Mouse (Mus musculus) forebrain, embryonic 16.5 days (tissue): ENCODE measurements around the gene Nkd1. TPM values are rescaled to one million over a fixed set of nuclear protein-coding genes. Genes with fewer than 3 reads are reported as not detected.
A peak's percentile ranks its signal among the peaks of the same experiment; 100 is the strongest.

Experiments used
- ATAC-seq: fragments of 200-750 bp; cut with Nextera tagmentation; 2 replicates; pipeline ENCODE4 v1.8.0; 2017; ENCODE audit warnings: mild to moderate bottlenecking, moderate library complexity
- H3K27ac ChIP-seq: fragments of 300-500 bp; sonication (generic); 2 replicates; pipeline ENCODE4 v1.5.1; 2014; ENCODE audit warnings: low read length, control low read depth
- H3K27me3 ChIP-seq: fragments of 300-500 bp; sonication (generic); replicated peaks from 2 replicates; pipeline ENCODE4 v1.6.1; 2014; ENCODE audit warnings: low read length; ENCODE audit not compliant: control insufficient read depth, insufficient read depth
- H3K36me3 ChIP-seq: fragments of 300-500 bp; sonication (generic); 2 replicates; pipeline ENCODE4 v1.6.1; 2014; ENCODE audit not compliant: control insufficient read depth, insufficient read depth
- H3K4me1 ChIP-seq: fragments of 300-500 bp; sonication (generic); replicated peaks from 2 replicates; pipeline ENCODE4 v1.6.1; 2014; ENCODE audit warnings: low read length; ENCODE audit not compliant: control insufficient read depth, insufficient read depth
- H3K4me2 ChIP-seq: fragments of 300-500 bp; sonication (generic); 2 replicates; pipeline ENCODE4 v1.6.1; 2014; ENCODE audit warnings: mild to moderate bottlenecking, low read length, control low read depth
- H3K4me3 ChIP-seq: fragments of 300-500 bp; sonication (generic); replicated peaks from 2 replicates; pipeline ENCODE4 v1.5.1; 2014; ENCODE audit warnings: mild to moderate bottlenecking, low read length, control low read depth
- H3K9ac ChIP-seq: fragments of 300-500 bp; sonication (generic); replicated peaks from 2 replicates; pipeline ENCODE4 v1.6.1; 2014; ENCODE audit warnings: low read depth, low read length, control low read depth
- H3K9me3 ChIP-seq: fragments of 300-500 bp; sonication (generic); 2 replicates; pipeline ENCODE4 v1.6.1; 2016; ENCODE audit warnings: low read length; ENCODE audit not compliant: control insufficient read depth
- WGBS: fragments of 180-500 bp; shearing (Covaris S2); extraction: QIAGEN DNeasy Blood & Tissue Kit; methylation state at CpG from one replicate; pipeline ENCODE4 v1.1.7; 2014; 5-methylcytosine and 5-hydroxymethylcytosine counted together
- polyA plus RNA-seq: library from polyadenylated mRNA; unstranded; fragments of >200 nt; fragmentation: Nextera tagmentation; extraction: Ambion mirVana; gene quantifications from 2 replicates; pipeline ENCODE4 v1.2.1, GENCODE M21; 2015

Gene Nkd1
- polyA plus RNA-seq, 1 experiment from 2014 or later = 28.3 TPM

DNA sequence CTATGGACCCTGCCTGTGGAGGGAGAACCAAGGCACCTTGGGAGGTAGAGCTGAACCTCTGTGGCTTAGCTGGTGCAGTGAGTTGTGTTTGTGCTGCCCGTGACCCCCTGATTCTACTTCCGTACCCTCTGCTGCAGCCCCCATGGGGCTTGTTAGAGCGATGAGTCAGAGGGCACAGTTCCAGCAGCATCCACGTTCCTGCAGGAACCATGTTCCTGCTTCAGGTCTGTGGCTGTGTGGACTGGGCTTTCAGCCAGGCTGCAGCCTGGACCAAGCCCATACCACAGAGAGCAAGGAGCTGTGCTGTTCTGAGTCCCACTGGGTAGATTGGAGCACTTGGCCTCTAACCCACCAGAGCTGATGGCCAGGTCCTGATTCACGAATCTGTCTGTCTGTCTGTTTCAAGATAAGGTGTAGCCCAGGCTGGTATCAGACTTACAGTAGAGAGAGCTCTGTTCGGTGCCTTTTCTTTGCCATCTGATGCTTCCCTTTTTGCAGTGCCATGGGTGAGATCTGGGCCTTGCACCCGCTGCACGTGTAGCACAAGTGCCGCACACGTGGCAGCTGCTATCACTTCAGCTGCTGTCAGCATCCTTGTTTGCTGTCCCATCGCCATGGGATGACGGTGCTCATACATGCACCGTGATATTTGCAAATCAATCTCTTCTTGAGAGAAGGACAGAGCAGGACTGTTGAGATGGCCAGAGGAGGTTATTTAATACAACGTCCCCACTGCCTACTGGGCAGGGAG, 50.5 kb downstream of the Nkd1 start:
- H3K9me3 ChIP-seq = no peaks in the 10 kb centered on the region
- ATAC-seq = no peak
- no peak overlapping the region for H3K4me3 ChIP-seq
- H3K27ac ChIP-seq = peak overlapping the region; percentile 64; the same call in 1 of the 2 replicates
- H3K4me1 ChIP-seq = peaks cover 70% of the 10 kb centered on the region
- no peak overlapping the region for H3K4me2 ChIP-seq
- H3K27me3 ChIP-seq = no peaks in the 10 kb centered on the region
- no peaks in the 10 kb centered on the region for H3K36me3 ChIP-seq
- no peak overlapping the region for H3K9ac ChIP-seq
- 58% methylated on average over 14 of the region's 14 CpGs for WGBS

GRCm38 (mm10) chr8:88572185-88572909, 51.2 kb downstream of the Nkd1 start:
- 48% methylated on average over 12 of the region's 12 CpGs for WGBS
- no peaks in the 10 kb centered on the region for H3K27me3 ChIP-seq
- ATAC-seq = peak; percentile 72

DNA sequence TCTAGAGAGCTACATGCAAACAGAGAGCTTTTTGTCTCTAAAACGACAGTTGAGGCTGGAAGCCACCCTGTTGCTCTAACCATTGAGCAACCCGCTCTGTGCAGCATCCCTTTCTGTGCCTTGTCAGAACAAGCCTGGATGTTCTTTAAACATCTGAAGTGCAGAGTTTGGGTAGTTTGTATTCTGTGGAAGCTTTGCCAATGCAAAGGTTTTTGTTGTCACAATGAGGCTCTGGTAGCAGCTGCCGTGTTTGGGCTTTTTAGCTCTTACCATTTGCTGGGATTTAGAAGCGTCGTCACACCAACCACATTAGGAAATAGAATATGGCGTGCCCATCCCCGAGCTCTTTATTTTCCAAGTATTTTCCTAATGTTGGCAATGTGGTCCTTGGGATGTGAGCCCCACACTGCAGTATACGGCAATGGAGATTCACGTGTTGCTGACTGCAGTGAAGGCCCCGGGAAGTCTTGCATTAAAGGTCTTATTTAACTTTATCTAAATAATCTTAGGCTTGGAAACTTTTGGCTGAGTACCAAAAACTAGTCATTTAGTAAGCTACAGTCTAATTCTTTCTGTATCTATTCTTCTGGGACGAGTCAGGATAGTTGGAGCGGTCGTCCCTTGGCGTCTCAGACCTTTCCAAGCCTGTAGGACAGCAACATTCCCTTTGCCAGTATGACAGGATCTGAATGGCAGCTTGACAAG, 51.9 kb downstream of the Nkd1 start:
- Histone ChIP-seq H3K4me2 (no peak overlapping the region), H3K36me3 (no peaks in the 10 kb centered on the region), H3K4me1 (peaks cover 72% of the 10 kb centered on the region), H3K4me3 (no peak overlapping the region), H3K9me3 (no peaks in the 10 kb centered on the region), H3K27ac (peak overlapping the region; percentile 24), H3K27me3 (no peaks in the 10 kb centered on the region), H3K9ac (no peak overlapping the region)
- ATAC-seq = peak; percentile 7; the same call in 1 of the 2 replicates
- WGBS = 48% methylated on average over 14 of the region's 14 CpGs

More at GRCm38 (mm10) chr8:88572185-88572909, 51.2 kb downstream of the Nkd1 start:
- Histone ChIP-seq H3K4me1 (peaks cover 72% of the 10 kb centered on the region), H3K4me3 (no peak overlapping the region), H3K9me3 (no peaks in the 10 kb centered on the region), H3K4me2 (no peak overlapping the region), H3K9ac (no peak overlapping the region), H3K27ac (peak overlapping the region; percentile 64), H3K36me3 (no peaks in the 10 kb centered on the region)

DNA sequence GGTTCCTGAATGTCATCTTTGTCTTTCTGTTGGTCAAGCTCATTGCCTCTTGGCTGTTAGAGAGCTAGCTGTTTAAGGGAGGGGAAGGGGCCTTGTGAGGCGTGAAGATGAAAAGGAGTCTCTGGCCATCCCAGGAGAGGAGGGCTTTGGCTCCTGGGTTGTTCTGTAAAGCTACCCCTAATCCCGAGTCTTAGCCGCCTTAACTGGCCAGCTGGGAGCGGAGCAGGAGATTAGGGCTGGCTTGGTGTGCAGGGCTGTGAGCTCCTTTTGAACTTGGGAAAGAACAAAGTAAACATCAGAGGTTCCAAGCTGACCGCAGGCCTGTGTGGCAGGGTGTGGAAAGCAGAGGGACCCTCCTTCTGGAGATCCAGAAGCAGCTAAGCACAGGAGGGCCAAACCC, 53.8 kb downstream of the Nkd1 start:
- Histone ChIP-seq H3K4me1 (peaks cover 82% of the 10 kb centered on the region), H3K9ac (no peak overlapping the region), H3K36me3 (no peaks in the 10 kb centered on the region), H3K4me2 (no peak overlapping the region), H3K27ac (no peak overlapping the region), H3K4me3 (no peak overlapping the region), H3K9me3 (no peaks in the 10 kb centered on the region), H3K27me3 (no peaks in the 10 kb centered on the region)
- 74% methylated on average over 5 of the region's 5 CpGs for WGBS
- no peak for ATAC-seq

GRCm38 (mm10) chr8:88576351-88577142, 55.4 kb downstream of the Nkd1 start:
- H3K9ac ChIP-seq = no peak overlapping the region
- H3K36me3 ChIP-seq = no peaks in the 10 kb centered on the region
- H3K27me3 ChIP-seq = no peaks in the 10 kb centered on the region
- H3K9me3 ChIP-seq = no peaks in the 10 kb centered on the region
- no peak overlapping the region for H3K4me2 ChIP-seq
- no peak overlapping the region for H3K27ac ChIP-seq
- ATAC-seq = no peak
- WGBS = 74% methylated on average over 10 of the region's 10 CpGs
- H3K4me3 ChIP-seq = no peak overlapping the region
- H3K4me1 ChIP-seq = peaks cover 73% of the 10 kb centered on the region

DNA sequence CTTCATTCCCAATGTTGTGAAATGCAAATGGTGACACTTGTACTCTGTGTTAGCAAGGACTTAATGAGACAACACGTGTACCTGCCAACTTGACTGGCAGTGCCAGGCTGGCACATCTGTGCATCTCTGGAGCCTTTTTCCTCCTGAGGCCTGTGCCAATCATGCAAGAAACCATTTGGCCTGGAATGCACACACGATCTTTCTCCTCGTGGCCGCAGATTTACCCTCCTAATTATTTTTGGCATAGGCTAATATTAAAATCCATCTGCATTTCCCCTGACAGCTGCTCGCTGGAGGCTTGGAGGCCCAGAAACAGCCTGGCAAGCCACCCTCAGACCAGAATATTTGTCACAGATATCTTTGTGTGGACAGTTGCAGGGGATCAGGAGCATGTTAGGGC, 56.5 kb downstream of the Nkd1 start:
- Histone ChIP-seq H3K9me3 (no peaks in the 10 kb centered on the region), H3K27me3 (no peaks in the 10 kb centered on the region), H3K4me1 (peaks cover 62% of the 10 kb centered on the region), H3K27ac (peak overlapping the region; percentile 75), H3K4me2 (no peak overlapping the region), H3K4me3 (no peak overlapping the region), H3K9ac (no peak overlapping the region), H3K36me3 (no peaks in the 10 kb centered on the region)
- 34% methylated on average over 5 of the region's 5 CpGs for WGBS
- peak; percentile 58 for ATAC-seq

GRCm38 (mm10) chr8:88578413-88579175, 57.4 kb downstream of the Nkd1 start:
- H3K4me1 ChIP-seq = peaks cover 54% of the 10 kb centered on the region
- WGBS = 54% methylated on average over 14 of the region's 14 CpGs

GRCm38 (mm10) chr8:88579246-88579645, 58.1 kb downstream of the Nkd1 start:
- ATAC-seq = no peak
- H3K27ac ChIP-seq = peak overlapping the region; percentile 47

More at GRCm38 (mm10) chr8:88578413-88579175, 57.4 kb downstream of the Nkd1 start:
- H3K9me3 ChIP-seq = no peaks in the 10 kb centered on the region
- H3K4me3 ChIP-seq = no peak overlapping the region
- no peak overlapping the region for H3K9ac ChIP-seq
- H3K27me3 ChIP-seq = no peaks in the 10 kb centered on the region
- H3K4me2 ChIP-seq = no peak overlapping the region
- no peaks in the 10 kb centered on the region for H3K36me3 ChIP-seq
- H3K27ac ChIP-seq = peak overlapping the region; percentile 75; the same call in 1 of the 2 replicates
- 0 out of 2 replicates have a peak, but pooled peaks have one; percentile 26 for ATAC-seq

More at GRCm38 (mm10) chr8:88579246-88579645, 58.1 kb downstream of the Nkd1 start:
- H3K4me3 ChIP-seq = no peak overlapping the region
- peaks cover 49% of the 10 kb centered on the region for H3K4me1 ChIP-seq
- no peaks in the 10 kb centered on the region for H3K9me3 ChIP-seq
- 0 out of 2 replicates have a peak overlapping the region, but pooled peaks have one; percentile 9 for H3K9ac ChIP-seq
- 34% methylated on average over 7 of the region's 7 CpGs for WGBS
- no peaks in the 10 kb centered on the region for H3K27me3 ChIP-seq
- no peak overlapping the region for H3K4me2 ChIP-seq
- no peaks in the 10 kb centered on the region for H3K36me3 ChIP-seq
